Mouse (Mus musculus) Patski (cell line): ENCODE measurements around the gene Atf7ip. TPM values are rescaled to one million over a fixed set of nuclear protein-coding genes. Genes with fewer than 3 reads are reported as not detected.

Source experiments
- ATAC-seq: fragments of 100-300 bp; one replicate; pipeline ENCODE4 v1.8.0; 2021
- CTCF ChIA-PET: fragments of 350-600 bp; sonication (Branson Sonifier 250); formaldehyde crosslinking; loops from one replicate; lab custom pipeline; 2022; ENCODE audit warnings: inconsistent platforms; lab: Charles Lee
- POLR2A ChIA-PET: fragments of 350-600 bp; sonication (Branson Sonifier 250); formaldehyde crosslinking; loops from one replicate; lab custom pipeline; 2022; ENCODE audit warnings: antibody characterized with exemption, inconsistent platforms; lab: Charles Lee
- DNase-seq: peaks from one replicate; pipeline ENCODE4 v3.0.0-alpha.2; 2011; ENCODE audit warnings: low read depth, low spot score
- H3K27me3 ChIP-seq: fragments of 371-371 bp; one replicate; pipeline ENCODE4 v1.5.1; 2021
- CTCF ChIP-seq: fragments of 100-300 bp; IDR thresholded peaks from one replicate; pipeline ENCODE4 v1.5.1; 2021
- in situ Hi-C: fragments of 300-500 bp; cut with MboI; formaldehyde crosslinking; loops from 3 replicates; pipeline ENCODE4 v1.11.1; 2018; ENCODE audit warnings: low pct_unique_long_range_greater_than_20kb, mixed read lengths
- polyA plus RNA-seq: library from polyadenylated mRNA; unstranded; gene quantifications from one replicate; pipeline ENCODE4 v1.2.3, GENCODE M21; 2021

Gene Atf7ip
- polyA plus RNA-seq, 1 experiment from 2014 or later, result 19.9 TPM

DNA sequence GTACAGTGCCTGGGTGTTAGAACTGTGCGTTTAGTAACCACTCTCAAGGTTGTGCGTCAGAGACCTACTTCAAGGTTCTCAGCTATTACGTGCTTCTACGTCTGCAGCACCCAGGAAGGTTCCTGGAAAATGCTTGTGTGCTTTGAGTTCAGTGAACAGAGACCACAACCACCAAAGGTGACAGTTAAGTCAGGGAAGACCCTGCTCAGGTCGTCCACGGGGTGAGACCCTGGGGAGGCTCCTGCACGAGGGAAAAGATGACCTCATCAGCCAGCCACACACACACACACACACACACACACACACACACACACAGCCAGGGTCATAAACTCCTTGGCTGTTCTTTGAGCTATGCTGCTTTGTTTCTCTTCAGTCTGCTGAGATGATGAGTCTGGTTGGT, 96.6 kb downstream of the Atf7ip start:
- no peaks in the 10 kb centered on the region for H3K27me3 ChIP-seq
- ChIA-PET POLR2A (interaction anchor here (0.9 kb wide), 1 partner anchor 10 kb away, joined by 3 read pairs; no protein-coding TSS in a partner anchor), CTCF (no interaction called here)
- in situ Hi-C loops, result no loop called here
- TF ChIP-seq CTCF, result no peak
- ATAC-seq (no peak), DNase-seq (no peak)

DNA sequence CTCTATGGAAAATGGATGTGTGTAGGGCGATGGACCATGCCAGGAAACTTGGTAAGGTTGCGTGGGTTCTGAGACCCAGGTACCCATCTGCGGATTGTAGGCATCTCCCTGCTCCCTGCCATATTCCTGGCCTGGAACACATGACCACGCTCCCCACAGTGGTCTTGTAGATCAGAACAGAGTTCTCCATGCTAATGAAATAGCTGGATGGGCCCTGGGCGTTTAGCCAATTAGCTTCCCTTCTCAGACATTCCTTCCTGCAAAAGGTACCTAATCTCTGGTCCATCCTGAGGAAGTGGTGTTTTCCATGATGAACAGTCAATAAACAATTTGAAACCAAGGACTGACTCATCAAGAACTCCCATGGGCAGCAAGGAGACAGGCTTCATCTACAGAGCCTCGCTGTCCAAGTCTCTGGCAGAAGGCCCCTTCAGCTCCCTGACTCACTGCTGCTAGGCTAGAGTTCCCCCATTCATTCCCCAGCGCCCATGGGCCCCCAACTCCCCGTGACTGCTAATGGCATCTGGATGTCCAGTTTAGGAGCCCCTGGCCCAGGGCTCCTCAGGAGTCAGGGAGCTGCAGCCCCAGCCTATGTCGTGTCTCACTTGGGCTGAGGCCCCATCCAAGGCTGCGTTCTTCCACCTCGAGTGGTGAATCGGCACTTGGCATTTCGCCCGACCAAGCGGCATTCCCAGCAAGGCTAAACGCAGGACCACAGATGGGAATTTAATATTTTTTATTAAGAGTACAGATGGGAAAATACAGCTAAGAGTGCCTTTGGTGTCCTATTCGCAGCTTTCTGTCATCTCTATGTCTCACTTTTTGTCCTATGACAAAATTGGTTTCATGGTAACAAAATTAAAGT, 105.6 kb downstream of the Atf7ip start:
- no peaks in the 10 kb centered on the region for H3K27me3 ChIP-seq
- CTCF ChIA-PET, result interaction anchor here (1.1 to 2.6 kb wide), 2 partner anchors 9 to 110 kb away, joined by 3 to 8 read pairs; no protein-coding TSS in a partner anchor
- TF ChIP-seq CTCF, result no peak
- DNase-seq (peak; percentile 30), ATAC-seq (peak; percentile 29)
- POLR2A ChIA-PET, result no interaction called here
- in situ Hi-C loops, result no loop called here

DNA sequence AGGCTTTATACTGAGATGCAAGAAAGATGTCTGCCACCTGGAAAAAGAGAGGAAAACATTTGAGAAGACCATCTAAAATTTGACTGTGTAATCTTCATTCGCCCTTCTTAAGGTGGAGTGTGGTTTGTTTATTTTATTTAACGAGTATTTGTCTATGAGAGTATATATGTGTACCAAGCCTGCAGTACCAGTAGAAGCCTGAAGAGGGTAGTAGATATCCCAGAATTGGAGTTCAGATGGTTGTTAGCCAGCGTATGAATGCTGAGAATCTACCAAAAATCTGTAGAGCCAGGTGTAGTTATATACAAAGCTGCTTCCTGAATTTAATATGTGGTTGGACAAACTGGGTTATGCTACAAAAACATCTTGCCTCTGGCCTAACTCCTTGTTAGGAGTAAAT, 106.3 kb downstream of the Atf7ip start:
- TF ChIP-seq CTCF, result no peak
- POLR2A ChIA-PET, result no interaction called here

DNA sequence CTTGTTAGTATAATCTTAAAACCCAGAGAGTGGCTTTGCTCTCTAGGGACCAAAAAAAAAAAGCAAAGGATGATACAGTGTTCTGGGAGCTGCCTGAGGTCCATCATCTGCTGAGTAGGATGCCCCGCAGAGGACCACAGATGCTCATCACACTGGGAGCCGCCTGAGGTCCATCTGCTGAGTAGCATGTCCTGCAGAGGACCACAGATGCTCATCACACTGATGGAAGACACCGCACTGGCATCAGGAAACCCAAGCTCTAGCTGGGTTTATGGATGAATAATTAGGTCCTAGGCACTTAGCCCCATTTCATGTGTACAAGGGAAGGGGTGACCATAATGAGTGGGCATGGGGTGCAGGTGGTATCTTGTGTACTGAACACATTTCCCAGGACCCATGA, 108.2 kb downstream of the Atf7ip start:
- ChIA-PET POLR2A (interaction anchor here (0.6 kb wide), 1 partner anchor 190 kb away, joined by 6 read pairs; the partner anchor contains the start of gene Hist4h4), CTCF (interaction anchor here (1.2 kb wide), 1 partner anchor 205 kb away, joined by 3 read pairs; no protein-coding TSS in a partner anchor)
- in situ Hi-C loops, result no loop called here
- TF ChIP-seq CTCF, result no peak
- DNase-seq, result no peak
- ATAC-seq, result no peak
- no peaks in the 10 kb centered on the region for H3K27me3 ChIP-seq

More for the DNA sequence above, 106.3 kb downstream of the Atf7ip start:
- DNase-seq (no peak), ATAC-seq (no peak)
- no peaks in the 10 kb centered on the region for H3K27me3 ChIP-seq
- CTCF ChIA-PET, result interaction anchor here (1.1 to 2.6 kb wide), 2 partner anchors 8 to 109 kb away, joined by 3 to 8 read pairs; no protein-coding TSS in a partner anchor
- in situ Hi-C loops, result no loop called here

DNA sequence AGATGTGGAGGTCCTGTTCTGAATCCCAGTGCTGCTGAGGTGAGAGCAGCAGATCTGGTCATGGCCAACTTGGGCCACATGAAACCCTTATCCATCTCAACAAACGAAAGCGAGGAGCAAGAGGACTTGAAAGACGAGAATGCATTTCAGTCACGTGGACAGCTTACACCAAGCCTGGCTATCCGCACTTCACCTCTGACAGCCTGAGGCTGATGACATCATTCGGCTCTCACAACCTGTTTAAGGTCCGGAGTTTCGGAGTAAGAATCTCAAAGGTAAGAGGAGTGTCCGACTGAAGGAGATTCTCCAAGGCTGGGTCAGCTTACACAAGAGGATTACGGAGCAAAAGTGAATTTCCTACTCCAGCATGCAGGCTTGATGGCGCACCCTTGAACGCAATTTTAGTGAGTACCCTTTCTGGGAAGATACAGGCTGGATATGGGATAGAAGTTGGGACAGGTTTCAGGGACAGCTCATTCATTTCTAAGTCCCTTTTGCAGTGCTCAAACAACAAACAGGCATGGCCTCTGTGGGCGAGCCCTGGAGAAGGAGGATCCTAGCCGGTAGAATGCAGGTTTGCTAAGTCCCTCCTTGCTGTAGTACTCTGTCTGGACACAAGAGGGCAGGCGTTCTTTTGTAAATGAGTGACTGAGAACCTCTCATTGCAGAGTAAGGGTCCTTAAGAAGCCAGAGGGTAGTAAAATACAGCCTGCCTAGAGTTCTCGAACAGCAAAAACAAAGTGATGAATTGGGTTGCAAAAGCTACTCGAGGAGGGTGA, 114.6 kb downstream of the Atf7ip start:
- in situ Hi-C loops, result loop anchor here (5.0 kb wide), 1 partner anchor 362 kb away; no protein-coding TSS in a partner anchor
- POLR2A ChIA-PET, result interaction anchor here (0.6 kb wide), 1 partner anchor 12 kb away, joined by 3 read pairs; no protein-coding TSS in a partner anchor
- peak; percentile 25 for DNase-seq
- TF ChIP-seq CTCF, result peak; percentile 71
- peak; percentile 65 for ATAC-seq
- CTCF ChIA-PET, result interaction anchor here (0.7 to 2.9 kb wide), 15 partner anchors 9 to 183 kb away, joined by 3 to 21 read pairs (median 4); no protein-coding TSS in a partner anchor
- H3K27me3 ChIP-seq, result no peaks in the 10 kb centered on the region

DNA sequence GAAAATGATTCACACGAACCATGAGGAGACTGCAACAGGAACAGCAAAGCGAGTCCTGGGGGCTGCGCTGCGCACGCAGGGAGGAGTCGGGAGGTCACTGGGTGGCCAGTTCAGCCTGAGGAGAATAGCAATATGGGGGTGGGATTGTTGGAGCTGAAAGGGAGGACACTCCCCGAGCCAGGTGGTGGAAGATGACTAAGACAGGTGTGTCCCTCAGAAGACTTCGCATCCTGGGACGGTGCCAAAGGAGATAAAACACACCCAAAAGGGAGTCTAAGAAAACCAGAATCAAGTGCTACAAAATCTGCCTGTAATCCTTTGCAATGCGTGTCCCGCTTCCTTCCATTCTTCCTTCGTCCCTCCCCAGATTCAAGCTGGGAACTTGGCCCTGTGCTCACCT, 119.5 kb downstream of the Atf7ip start:
- in situ Hi-C loops, result loop anchor here (5.0 kb wide), 1 partner anchor 112 kb away; no protein-coding TSS in a partner anchor
- no peaks in the 10 kb centered on the region for H3K27me3 ChIP-seq
- TF ChIP-seq CTCF, result no peak
- no peak for DNase-seq
- ATAC-seq, result no peak
- POLR2A ChIA-PET, result no interaction called here
- CTCF ChIA-PET, result interaction anchor here (1.1 to 1.7 kb wide), 3 partner anchors 21 to 96 kb away, joined by 3 read pairs; no protein-coding TSS in a partner anchor

DNA sequence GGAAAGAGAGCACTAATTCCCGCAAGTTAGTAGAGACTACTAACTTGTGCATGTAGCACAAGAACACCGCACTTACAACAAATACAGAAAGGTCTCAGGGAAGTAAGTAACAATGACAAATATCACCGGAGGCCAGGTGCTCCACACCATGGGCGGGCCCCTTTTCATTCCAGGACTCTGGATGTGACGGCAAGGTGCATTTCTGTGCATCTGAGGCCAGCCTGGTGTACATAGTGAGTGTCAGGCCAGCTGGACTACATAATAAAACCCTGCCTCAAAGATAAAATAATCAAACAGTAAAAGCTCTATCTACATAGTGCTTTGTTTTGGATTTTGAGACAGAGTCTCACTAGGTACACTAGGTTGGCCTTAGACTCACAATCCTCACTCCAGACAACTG, 123.7 kb downstream of the Atf7ip start:
- in situ Hi-C loops, result loop anchor here (5.0 kb wide), 1 partner anchor 108 kb away; no protein-coding TSS in a partner anchor
- no peak for TF ChIP-seq CTCF
- CTCF ChIA-PET, result interaction anchor here (1.1 to 1.2 kb wide), 2 partner anchors 117 to 138 kb away, joined by 3 read pairs; no protein-coding TSS in a partner anchor
- DNase-seq (no peak), ATAC-seq (no peak)
- H3K27me3 ChIP-seq, result no peaks in the 10 kb centered on the region
- POLR2A ChIA-PET, result interaction anchor here (0.6 kb wide), 2 partner anchors 17 to 80 kb away, joined by 3 read pairs; no protein-coding TSS in a partner anchor

DNA sequence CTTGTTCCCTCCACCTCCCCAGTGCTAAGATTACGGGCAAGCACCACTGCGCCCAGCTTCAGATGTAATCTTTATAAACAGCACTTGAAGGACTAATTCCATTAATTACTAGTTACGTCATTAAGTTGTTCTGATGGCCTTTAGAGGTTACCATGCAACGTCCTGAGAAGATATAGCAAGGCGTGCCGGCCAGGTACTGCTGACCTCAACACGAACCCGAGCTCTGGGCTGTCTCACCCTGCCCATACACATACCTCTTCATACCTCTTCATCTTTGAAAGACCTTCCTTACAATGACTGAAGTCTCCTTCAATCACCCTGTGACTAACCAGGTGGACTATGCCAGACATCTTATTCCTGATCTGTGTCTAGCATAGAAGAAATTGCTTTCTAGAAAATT, 125.6 kb downstream of the Atf7ip start:
- POLR2A ChIA-PET, result no interaction called here
- in situ Hi-C loops, result no loop called here
- CTCF ChIA-PET, result interaction anchor here (1.4 kb wide), 1 partner anchor 11 kb away, joined by 6 read pairs; no protein-coding TSS in a partner anchor
- no peaks in the 10 kb centered on the region for H3K27me3 ChIP-seq
- DNase-seq, result no peak
- TF ChIP-seq CTCF, result no peak
- ATAC-seq, result no peak

DNA sequence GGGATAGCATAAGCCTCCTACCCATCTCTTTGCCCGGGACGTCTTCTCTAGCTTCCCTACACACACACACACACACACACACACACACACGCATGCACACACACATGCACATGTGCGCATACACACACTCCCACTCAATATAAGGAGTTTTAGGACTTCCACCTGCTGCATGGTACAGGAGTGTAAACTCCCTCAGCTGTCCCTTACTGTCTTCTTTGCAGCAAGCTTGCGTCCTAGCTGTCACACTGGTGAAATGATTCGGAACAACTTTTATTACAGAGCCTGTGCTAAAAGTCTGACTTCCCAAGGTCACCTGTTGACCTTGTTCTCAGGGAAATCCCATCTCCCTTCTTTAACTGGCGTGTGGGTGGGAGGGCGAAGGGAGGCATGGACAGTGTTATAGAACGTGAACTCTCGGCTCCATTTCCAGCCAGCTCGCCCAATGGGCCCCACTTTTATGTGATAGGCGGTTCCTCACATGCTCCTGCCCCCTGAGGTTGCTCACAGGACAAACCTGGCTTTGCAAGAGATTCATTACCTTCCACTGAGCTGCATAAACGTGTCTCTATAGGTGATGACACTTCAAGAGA, 126.1 kb downstream of the Atf7ip start:
- no peak for ATAC-seq
- no peak for TF ChIP-seq CTCF
- H3K27me3 ChIP-seq, result no peaks in the 10 kb centered on the region
- ChIA-PET POLR2A (interaction anchor here (0.9 kb wide), 1 partner anchor 12 kb away, joined by 3 read pairs; no protein-coding TSS in a partner anchor), CTCF (interaction anchor here (1.4 kb wide), 1 partner anchor 11 kb away, joined by 6 read pairs; no protein-coding TSS in a partner anchor)
- in situ Hi-C loops, result no loop called here
- DNase-seq, result no peak
